Mouse (Mus musculus) brain, embryonic 14.5 days (tissue): Measurements from ENCODE around the gene Marveld1.

ENCODE experiments used
- CTCF ChIP-seq: fragments of 200-500 bp; IDR thresholded peaks from 2 replicates; pipeline ENCODE4 v1.5.1; 2012; ENCODE audit warnings: inconsistent platforms, mild to moderate bottlenecking, moderate library complexity, borderline replicate concordance; ENCODE audit not compliant: insufficient read depth, insufficient read length; ENCODE audit errors: extremely low read depth
- POLR2A ChIP-seq: fragments of 200-500 bp; IDR thresholded peaks from 2 replicates; pipeline ENCODE4 v1.6.1; 2012; ENCODE audit warnings: mild to moderate bottlenecking, inconsistent platforms, borderline replicate concordance; ENCODE audit not compliant: poor library complexity, insufficient read depth, insufficient read length, severe bottlenecking; ENCODE audit errors: extremely low read depth

GRCm38 (mm10) chr19:42177461-42177860 lies 30.3 kb downstream of the Marveld1 start:
- no peak for TF ChIP-seq POLR2A
- no peak for TF ChIP-seq CTCF
